Mouse (Mus musculus): Measurements from ENCODE around the gene Rhoh.

DNA sequence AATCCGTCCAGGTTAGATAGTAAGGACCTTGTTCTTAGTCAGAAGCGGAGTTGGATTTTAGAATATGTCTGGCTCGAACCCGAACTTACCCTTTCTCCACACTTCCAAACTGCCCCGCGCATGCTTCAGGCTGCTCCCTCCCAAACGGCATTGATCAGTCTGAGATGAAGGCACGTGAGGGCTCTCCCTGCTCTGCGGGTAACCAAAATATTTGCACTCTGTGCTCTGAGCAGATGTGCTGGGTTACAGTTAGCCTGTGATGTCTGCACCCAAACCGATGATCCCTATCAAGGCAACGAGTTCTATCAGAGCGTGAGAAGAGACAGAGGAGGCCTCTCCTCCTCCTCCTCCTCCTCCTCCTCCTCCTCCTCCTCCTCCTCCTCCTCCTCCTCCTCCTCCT is 3.1 kb upstream of the Rhoh start:
- TF ChIP-seq CTCF (IDR thresholded peaks at IDR 0.05; ENCODE audit: borderline replicate concordance, extremely low read depth, insufficient read depth, insufficient read length) (no peak), POLR2A (IDR thresholded peaks at IDR 0.05; ENCODE audit: borderline replicate concordance, extremely low read depth, insufficient read depth, insufficient read length, poor library complexity, severe bottlenecking) (no peak)
